Mouse (Mus musculus) thymus, adult 2 months (tissue): ENCODE data around the gene Hdac9.

Source experiments
- CTCF ChIP-seq: fragments of 200-500 bp; IDR thresholded peaks from 2 replicates; pipeline ENCODE4 v1.5.1; 2012; ENCODE audit warnings: mild to moderate bottlenecking, control low read depth, low read length, moderate library complexity, borderline replicate concordance; ENCODE audit not compliant: control insufficient read depth, poor library complexity, insufficient read depth; ENCODE audit errors: extremely low read depth
- POLR2A ChIP-seq: fragments of 200-500 bp; IDR thresholded peaks from 2 replicates; pipeline ENCODE4 v1.6.1; 2012; ENCODE audit warnings: mild to moderate bottlenecking, low read length, control low read depth, moderate library complexity; ENCODE audit not compliant: control insufficient read depth, poor library complexity, insufficient read depth; ENCODE audit errors: extremely low read depth

GRCm38 (mm10) chr12:34571069-34571468 lies 345.8 kb downstream of the Hdac9 start:
- TF ChIP-seq POLR2A, result no peak
- TF ChIP-seq CTCF, result no peak
